Mouse (Mus musculus) cerebellum, postnatal 4 days (tissue): ENCODE results near the gene Il34.

Source experiments
- DNase-seq, 2 experiments: peaks; one replicate each; pipeline ENCODE4 v3.0.0; 2022; ENCODE audit warnings: low spot score in 2 of 2, mixed read lengths in 1 of 2

Il34 gene

DNA sequence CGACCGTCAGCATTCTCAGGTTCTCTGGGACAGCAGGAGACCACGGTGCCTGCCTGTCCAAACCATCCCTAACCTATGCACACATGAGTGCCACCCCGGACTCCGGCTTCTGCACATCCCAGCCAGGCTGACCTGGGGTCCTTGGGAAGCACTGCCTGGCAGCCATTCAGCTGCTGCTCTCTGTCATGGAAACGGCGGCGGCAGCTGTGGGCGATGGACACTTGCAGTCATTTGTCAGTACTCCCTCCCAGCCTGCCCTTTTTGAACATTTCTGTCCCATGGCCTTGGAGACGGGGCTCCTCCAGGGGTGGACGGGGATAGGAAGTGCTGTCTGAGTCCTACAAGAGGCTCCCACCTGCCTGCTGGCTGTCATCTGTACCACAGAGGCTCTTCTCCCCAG lies 97.3 kb downstream of the Il34 start:
- DNase-seq = no peak

DNA sequence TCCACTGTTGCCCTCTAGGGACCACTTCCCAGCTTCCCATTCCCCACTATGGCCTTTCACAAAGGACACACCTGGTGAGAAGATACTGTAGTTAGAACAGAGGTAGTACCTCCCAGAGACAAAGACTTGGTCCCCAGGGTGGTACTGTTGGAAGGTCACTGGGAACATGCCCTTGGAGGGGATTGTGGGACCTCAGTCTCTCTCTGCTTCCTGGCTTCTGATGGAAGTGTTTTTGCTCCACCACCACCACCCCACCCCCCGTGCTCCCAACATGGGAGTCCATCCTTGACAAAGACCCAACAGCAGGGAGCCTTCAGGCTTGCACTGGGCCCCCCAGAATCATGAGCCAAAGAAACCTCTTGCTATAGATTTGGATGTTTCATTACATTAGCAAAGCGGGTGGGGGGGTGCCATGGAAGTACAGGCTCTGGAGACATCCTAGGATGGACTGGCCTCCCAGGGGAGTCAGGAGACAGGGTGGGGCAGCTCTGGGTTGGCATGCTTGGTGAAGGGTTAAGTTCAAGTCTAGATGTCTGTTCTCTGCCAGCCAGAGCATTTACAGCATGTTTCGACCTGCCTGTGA lies 99.3 kb downstream of the Il34 start:
- no peak for DNase-seq

DNA sequence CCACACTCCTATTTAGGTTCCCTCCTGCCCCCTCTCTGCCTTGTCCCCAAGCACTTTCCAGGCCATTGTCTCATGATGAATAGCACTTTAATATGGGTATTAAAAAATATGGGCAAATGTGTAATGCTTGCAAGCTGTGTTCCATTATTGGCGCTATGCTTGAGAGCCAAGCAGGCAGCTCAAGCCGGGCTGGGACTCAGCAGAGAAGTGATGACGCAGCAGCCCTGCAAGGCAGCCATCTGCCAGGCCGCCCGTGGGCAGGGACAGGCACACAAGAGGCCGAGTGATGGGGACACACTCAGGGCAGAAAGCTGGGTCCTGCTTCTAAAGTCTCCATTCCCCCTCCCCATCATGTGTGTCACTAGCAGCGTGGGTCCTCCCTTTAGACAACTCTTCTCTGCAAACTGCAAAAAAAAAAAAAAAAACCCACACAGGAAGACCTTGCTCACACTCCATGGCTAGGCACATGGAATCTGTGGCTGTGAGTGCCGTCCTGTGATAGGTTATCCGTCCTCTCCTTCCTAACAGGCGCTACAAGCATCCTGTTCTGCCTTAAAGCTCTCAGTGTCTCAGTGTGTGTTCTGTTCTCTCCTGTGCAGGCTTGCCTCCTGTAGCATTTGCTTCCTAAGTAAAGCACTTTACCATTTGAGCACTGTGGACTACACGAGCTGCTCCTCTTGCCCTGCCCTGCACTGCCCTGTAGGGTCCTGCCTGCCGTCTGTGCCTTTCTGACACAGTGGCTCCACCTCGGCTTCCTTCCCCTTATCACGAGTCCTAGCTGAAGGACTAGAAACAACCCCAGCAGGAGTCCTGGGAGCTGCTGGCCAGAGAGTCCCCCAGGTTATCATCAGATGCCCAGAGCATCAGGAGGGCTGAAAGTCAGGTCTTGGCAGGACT lies 100.1 kb downstream of the Il34 start:
- DNase-seq = no peak

DNA sequence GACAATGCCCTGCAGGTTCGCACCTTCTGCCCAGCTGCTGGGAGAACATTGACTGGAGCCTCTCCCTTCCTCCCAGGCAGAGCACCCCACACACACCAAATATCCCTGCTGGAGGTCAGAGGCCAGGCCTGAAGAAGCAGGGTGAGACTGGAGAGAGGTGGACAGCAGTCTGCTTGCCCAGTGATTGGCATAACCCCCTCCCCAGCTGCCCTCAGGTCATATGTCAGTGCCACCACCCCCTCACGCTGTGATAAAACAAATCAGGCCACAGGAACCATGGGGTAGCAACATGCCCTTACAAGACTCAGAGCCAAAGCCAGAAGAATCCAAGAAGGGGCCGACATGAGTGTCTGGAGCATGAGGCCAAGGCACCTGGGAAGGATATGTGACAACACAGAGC lies 101.6 kb downstream of the Il34 start:
- no peak for DNase-seq

DNA sequence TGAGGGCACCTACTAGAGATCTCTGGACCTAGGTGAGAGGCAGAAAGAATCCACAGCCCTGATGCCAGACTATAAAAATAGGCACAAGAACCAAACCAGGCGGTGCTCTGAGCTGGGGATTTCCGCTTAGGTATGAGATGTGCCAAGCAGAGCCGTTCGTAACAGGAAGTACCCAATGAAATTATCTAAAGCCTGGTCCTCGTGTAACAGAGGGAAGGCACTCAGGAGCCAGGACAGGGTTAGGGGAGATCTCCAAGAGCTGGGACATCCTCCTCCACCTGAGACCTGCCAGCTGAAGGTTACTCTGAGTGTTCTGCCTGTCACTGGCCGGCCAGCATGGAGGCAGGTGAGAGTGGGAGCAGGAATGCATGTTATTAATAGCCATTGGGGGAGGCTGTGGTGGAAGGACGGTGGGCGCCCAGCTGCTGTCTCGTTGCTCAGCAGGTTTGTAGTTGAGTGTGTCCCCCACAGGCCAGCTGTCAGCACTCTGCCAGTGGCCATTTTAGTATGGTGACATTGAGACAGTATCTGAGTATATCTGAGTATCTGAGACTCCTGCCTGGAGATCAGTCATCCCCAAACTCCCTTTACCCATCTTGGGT lies 102.2 kb downstream of the Il34 start:
- DNase-seq = no peak

DNA sequence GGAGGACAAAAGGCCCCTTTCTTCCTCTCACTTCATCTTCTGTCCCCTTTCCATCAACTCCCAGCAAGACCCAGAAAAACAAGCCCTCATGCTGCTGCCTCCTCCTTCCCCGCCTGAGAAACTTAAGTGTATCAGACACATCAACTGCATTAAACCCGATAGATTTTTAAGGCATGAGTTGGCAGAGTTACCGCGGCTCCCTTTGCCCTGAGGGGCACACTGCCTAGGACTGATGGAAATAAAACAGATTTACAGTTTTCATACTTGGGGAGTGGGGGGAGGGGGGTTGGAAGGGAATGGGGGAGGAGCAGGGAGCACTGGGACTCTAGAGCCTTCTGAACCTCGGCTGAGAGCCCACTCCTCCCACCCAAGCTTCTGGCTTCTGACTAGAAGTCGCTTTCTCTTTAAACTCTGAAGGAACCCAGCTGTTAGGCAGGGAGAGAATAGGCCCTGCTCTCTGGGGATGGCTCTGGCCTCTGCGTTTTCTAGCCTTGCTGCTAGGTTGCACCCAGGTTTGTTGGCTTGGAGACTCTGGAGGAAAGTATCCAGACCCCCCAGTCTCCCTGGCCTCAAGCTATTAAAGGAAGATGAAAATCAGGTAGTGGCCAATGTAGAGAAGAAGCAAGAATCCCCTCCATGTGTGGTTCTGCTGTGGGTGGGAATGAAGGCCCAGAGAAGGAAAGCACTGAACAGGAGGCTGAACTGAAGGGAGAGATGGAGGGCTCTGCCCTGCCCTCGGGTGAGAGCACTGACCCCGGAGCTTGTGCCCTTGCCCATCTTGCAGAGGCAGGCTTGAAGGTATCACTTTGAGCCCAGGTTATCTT lies 102.9 kb downstream of the Il34 start:
- no peak for DNase-seq

DNA sequence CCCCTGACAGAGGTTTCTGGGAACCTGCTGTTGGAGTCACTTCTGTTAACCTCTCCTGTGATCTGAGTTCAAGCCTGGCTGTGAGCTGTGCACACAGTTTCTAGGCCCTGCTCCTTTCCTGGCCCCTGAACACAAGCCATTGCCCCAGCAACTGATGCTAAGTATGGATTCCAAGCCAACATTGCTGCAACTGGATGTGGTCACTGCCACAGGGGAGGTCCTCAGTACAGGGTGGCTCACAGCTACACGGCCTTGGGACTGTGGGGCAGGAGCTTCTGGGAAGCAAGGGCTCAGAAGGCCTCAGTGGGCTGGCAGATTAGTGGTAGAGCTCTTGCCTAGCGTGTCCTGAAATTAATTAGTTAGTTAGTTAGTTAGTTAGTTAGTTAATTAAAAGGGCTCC lies 105.2 kb downstream of the Il34 start:
- no peak for DNase-seq

DNA sequence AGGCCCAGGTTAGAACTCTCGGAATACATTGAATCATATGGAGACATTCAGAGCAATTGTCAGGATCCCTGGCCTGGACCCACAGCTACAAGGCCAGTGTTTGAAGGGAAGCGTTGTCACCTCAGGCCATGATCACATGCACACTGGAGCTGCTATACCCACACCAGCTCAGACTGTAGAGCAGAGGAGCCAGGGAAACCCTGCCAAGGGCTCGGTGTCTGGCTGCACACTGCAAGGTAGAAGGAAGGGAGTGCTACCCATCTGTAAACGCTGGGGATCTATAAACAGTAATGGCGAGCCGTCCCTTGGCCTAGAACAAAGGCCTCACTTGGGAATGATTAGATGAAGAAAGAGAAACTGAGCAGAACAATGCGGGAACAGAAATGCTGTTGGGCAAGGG lies 106.2 kb downstream of the Il34 start:
- no peak for DNase-seq

DNA sequence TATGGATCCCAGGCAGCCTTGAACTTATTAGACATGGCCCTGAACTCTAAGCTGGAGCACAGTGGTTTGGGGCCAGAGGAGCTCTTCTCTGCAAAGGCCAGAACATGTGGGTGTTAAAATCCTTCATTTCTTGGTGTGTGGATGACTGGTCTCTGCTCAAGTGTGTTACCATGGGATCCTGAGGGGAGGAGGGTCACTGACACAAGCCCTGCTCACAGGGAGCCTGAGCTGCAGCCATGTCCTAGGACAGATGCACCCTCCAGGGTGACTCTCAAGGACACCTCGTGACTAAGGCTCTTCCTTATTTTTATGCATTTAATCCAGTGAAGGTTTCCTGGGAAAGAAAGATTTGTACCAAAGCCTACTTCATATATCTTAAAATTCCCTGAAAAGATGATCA lies 107.6 kb downstream of the Il34 start:
- DNase-seq = no peak

DNA sequence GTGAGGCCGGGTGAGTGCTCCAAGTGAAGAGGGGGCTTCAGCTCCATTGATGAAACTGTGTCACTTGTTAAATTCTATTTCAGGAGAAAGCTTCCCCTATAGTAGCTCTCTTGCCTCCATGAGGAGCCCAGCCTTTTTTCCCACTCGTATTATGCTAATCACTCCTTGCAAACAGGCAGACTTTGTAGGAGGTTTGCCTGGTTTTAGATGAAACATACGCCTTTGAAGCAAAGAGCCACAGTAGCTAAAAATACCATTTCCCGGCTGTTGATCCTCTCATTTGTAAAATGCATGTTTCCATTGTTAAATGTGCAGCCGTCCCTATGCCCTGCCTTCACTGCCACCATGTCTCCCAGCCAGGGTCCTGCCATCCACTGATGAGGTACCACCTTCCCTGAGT lies 108.2 kb downstream of the Il34 start:
- DNase-seq = no peak

DNA sequence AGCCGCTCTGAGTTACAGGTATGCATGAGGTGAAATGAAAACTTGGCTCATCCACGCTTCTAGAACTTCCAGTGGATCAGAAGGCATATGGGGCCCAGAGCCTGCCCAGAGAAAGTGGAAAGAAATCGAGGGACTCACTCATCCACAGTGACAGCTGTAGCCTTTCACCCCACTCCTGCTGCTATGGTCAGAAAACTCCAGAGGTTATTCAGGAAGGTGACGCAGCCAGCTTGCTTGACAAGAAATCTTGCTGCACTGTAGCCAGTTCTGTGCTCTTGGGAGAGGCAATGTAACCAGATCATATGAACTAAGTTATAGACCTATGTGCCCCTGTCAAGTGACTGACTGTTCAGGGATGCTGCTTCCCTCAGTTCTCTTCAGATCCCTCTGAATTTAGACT lies 109.7 kb downstream of the Il34 start:
- DNase-seq = no peak

DNA sequence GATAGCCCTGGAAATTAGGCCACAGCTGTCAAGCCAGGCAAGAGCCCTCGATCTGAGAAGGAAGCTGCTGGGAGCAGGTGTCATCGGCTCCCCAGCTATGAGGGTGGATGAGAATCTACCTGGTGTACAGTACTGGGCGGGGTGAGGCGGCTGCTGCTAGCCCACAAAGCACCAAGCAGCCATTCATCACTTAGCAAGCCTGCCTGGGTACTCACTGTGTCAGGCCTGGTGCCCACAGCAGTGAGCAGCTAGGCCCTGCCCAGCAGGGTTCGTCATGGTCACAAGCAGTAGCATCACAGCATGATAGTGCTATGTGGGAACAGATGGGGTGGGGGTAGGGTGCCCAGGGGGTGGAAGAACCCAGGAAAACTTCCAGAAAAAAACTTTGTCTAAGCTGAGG lies 110.3 kb downstream of the Il34 start:
- DNase-seq = no peak

DNA sequence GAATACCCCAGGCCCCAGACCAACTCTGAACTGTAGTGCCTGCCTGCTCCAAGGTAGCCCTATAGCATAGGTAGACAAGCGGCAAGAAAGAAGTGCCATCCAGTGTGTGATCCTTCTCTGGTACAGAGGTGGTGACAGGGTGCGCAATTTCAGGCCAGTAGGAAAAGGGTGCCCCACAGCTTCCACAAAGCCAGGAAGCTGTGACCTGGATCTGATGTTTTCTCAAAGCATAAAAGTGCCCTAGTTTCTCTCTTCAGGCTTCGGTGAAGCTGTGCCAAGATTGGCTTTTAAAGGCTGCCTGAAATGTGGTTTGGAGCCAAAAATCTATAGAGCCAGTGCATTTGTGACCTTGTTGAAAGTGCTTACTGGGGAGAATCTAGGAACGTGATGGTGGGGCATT lies 110.9 kb downstream of the Il34 start:
- no peak for DNase-seq

DNA sequence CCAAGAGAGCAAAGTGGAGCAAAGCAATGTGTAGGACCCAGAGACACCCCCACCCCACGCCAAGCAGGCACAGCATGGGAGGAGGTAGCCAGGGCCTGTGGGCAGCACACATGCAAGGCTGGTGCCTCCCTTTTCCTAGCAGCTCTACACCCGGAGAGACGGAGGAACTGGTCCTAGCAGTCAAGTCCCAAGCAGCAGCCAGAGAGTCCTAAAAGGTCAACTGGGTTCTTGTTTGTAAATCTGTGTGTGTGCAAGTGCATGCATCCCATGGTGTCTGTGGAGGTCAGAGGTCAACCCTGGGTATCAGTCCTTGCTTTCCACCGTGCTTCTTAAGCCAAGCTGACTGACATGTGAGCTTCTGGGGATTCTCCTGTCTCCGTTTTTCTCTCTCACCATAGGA lies 111.5 kb downstream of the Il34 start:
- no peak for DNase-seq
